Mouse (Mus musculus) liver, embryonic 15.5 days (tissue): Measurements from ENCODE around the gene Atp1a4. TPM values are rescaled to one million over a fixed set of nuclear protein-coding genes. Genes with fewer than 3 reads are reported as not detected.

Experiments
- ATAC-seq: fragments of 200-750 bp; cut with Nextera tagmentation; 2 replicates; pipeline ENCODE4 v1.8.0; 2017; ENCODE audit warnings: moderate number of reproducible peaks, mild to moderate bottlenecking, moderate library complexity; ENCODE audit not compliant: insufficient read depth
- H3K27ac ChIP-seq: fragments of 300-500 bp; sonication (generic); replicated peaks from 2 replicates; pipeline ENCODE4 v1.5.1; 2015; ENCODE audit warnings: mild to moderate bottlenecking, inconsistent platforms
- H3K27me3 ChIP-seq: fragments of 300-500 bp; sonication (generic); 2 replicates; pipeline ENCODE4 v1.6.1; 2015; ENCODE audit warnings: mild to moderate bottlenecking, inconsistent platforms
- H3K36me3 ChIP-seq: fragments of 300-500 bp; sonication (generic); replicated peaks from 2 replicates; pipeline ENCODE4 v1.6.1; 2015; ENCODE audit warnings: moderate library complexity, mild to moderate bottlenecking, inconsistent platforms
- H3K4me1 ChIP-seq: fragments of 300-500 bp; sonication (generic); replicated peaks from 2 replicates; pipeline ENCODE4 v1.6.1; 2015; ENCODE audit warnings: inconsistent platforms
- H3K4me2 ChIP-seq: fragments of 300-500 bp; sonication (generic); 2 replicates; pipeline ENCODE4 v1.6.1; 2015; ENCODE audit warnings: moderate library complexity, mild to moderate bottlenecking, inconsistent platforms
- H3K4me3 ChIP-seq: fragments of 300-500 bp; sonication (generic); replicated peaks from 2 replicates; pipeline ENCODE4 v1.5.1; 2015; ENCODE audit warnings: mild to moderate bottlenecking, inconsistent platforms
- H3K9ac ChIP-seq: fragments of 300-500 bp; sonication (generic); 2 replicates; pipeline ENCODE4 v1.6.1; 2015; ENCODE audit warnings: moderate library complexity, mild to moderate bottlenecking, inconsistent platforms
- H3K9me3 ChIP-seq: fragments of 300-500 bp; sonication (generic); replicated peaks from 2 replicates; pipeline ENCODE4 v1.6.1; 2016; ENCODE audit warnings: inconsistent platforms
- WGBS: fragments of 180-500 bp; shearing (Covaris S2); methylation state at CpG from one replicate; pipeline ENCODE4 v1.1.7; 2015; ENCODE audit warnings: mixed read lengths; ENCODE audit not compliant: insufficient replicate concordance; 5-methylcytosine and 5-hydroxymethylcytosine counted together
- polyA plus RNA-seq: library from polyadenylated mRNA; unstranded; fragments of >200 nt; fragmentation: Nextera tagmentation; extraction: Ambion mirVana; gene quantifications from 2 replicates; pipeline ENCODE4 v1.2.1, GENCODE M21; 2015

The Atp1a4 gene
- polyA plus RNA-seq, 1 experiment from 2014 or later, result 0.02 TPM

- H3K27me3 ChIP-seq, result peaks cover 60% of the 10 kb centered on the region
Observed at GRCm38 (mm10) chr1:172297611-172298537, 39.7 kb upstream of the Atp1a4 start, which contains the start of gene Atp1a2. Gene Atp1a2, minus strand, starts transcription at chr1:172298064.

GRCm38 (mm10) chr1:172296816-172297510 is 38.7 kb upstream of the Atp1a4 start:
- 60% methylated on average over 6 of the region's 6 CpGs for WGBS
- H3K9me3 ChIP-seq, result no peaks in the 10 kb centered on the region
- H3K4me2 ChIP-seq, result no peak overlapping the region
- ATAC-seq, result no peak
- H3K4me1 ChIP-seq, result no peaks in the 10 kb centered on the region
- H3K27me3 ChIP-seq, result peaks cover 56% of the 10 kb centered on the region
- H3K9ac ChIP-seq, result no peak overlapping the region
- H3K4me3 ChIP-seq, result no peak overlapping the region
- no peak overlapping the region for H3K27ac ChIP-seq
- no peaks in the 10 kb centered on the region for H3K36me3 ChIP-seq

More at GRCm38 (mm10) chr1:172297611-172298537, 39.7 kb upstream of the Atp1a4 start, which contains the start of gene Atp1a2:
- Histone ChIP-seq H3K36me3 (no peaks in the 10 kb centered on the region), H3K27ac (no peak within 1 kb of the TSS), H3K9ac (no peak within 1 kb of the TSS), H3K4me2 (no peak within 1 kb of the TSS; the same call in 1 of the 2 replicates), H3K4me3 (no peak within 1 kb of the TSS), H3K9me3 (no peaks in the 10 kb centered on the region), H3K4me1 (peaks cover 8% of the 10 kb centered on the region)
- 12% methylated on average over 16 of the region's 16 CpGs for WGBS
- no peak for ATAC-seq

DNA sequence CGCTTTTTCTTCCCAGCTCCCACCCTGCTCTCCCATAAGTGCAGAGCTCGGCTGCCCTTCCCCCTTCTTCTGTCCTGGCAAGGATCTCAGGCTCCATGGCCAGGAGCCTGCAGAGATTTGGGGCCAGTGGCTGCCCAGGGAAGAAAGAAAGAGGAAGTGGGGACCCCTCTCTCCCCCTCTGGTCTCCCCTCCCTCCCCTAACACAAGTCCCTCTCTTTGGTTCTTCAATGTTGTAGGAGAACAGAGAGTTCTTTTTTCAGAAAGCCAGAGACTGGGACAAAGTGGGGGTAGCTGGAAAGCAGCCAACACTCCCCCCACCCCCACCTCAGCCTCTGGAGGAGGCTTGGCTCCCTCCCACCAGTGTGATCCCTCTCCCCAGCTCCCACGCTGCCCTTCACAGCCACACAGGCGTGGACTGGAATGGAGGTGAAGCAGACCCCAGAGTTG is 37.6 kb upstream of the Atp1a4 start:
- Histone ChIP-seq H3K4me2 (no peak overlapping the region), H3K4me3 (no peak overlapping the region), H3K9me3 (no peaks in the 10 kb centered on the region), H3K27ac (no peak overlapping the region), H3K4me1 (no peaks in the 10 kb centered on the region), H3K27me3 (peaks cover 49% of the 10 kb centered on the region), H3K9ac (no peak overlapping the region), H3K36me3 (no peaks in the 10 kb centered on the region)
- WGBS, result 46% methylated on average over 4 of the region's 4 CpGs
- no peak for ATAC-seq

DNA sequence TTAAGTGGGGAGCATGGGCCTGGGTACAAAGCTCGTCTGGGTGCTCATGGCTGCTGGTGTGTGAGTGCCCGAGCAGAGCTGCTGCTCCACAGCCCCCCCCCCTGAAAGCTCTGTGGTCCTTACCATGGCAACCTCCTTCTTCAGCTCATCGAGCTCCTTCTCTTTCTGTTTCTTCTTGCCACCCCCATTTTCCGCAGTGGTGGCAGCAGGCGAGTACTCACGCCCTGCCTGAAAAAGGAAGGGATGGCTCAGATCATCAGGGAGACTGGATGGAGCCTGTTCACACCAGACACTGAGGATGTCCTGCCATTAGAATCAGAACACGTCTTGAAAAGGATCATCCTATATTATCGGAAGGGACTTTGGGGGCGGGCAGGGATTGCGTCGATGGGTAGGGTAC is 35.2 kb upstream of the Atp1a4 start:
- Histone ChIP-seq H3K27me3 (peaks cover 32% of the 10 kb centered on the region), H3K4me2 (no peak overlapping the region), H3K9ac (no peak overlapping the region), H3K27ac (no peak overlapping the region), H3K4me1 (no peaks in the 10 kb centered on the region), H3K9me3 (no peaks in the 10 kb centered on the region), H3K4me3 (no peak overlapping the region), H3K36me3 (no peaks in the 10 kb centered on the region)
- 74% methylated on average over 11 of the region's 11 CpGs for WGBS
- no peak for ATAC-seq

DNA sequence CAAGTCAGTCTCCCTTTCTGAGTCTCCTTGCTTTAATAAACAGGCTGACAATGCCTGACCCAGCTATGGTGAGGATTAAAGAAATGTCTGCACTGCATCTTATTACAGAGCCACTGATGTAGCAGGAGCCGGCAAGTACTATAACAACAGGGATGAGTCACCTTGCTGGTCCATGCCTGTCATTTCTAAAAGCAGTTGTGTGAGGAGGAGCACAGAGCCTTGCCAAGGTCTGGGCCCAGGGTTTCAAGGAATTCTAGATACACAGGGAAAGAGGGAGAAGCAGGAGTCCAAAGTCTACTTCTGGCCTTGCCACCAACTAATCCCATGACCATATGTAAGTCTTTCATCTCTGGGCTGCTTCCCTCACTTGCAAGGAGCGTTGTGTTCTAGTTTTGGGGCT is 34.7 kb upstream of the Atp1a4 start:
- 69% methylated on average over 2 of the region's 2 CpGs for WGBS
- ATAC-seq, result no peak

DNA sequence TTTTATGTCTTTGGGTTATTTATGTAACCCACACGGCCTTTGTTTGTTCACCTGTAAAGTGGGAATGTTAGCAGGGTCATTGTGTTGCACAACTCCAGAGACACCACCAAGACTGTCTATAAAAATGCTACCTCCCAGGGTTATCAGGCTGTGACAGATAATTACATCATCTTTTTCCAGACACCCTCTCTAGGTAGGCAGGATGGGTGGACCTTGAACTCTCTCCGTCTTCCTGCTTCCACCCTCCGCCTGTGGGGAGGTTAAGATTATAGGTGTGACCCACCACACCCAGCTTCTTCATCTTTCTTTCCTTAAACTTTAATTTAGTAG is 31.4 kb upstream of the Atp1a4 start:
- WGBS, result 30% methylated on average over 3 of the region's 3 CpGs
- ATAC-seq, result no peak
- Histone ChIP-seq H3K4me2 (no peak overlapping the region), H3K4me3 (no peak overlapping the region), H3K4me1 (no peaks in the 10 kb centered on the region), H3K27me3 (peaks cover 6% of the 10 kb centered on the region), H3K36me3 (no peaks in the 10 kb centered on the region), H3K27ac (no peak overlapping the region), H3K9ac (no peak overlapping the region), H3K9me3 (no peaks in the 10 kb centered on the region)

More for the DNA sequence above, 34.7 kb upstream of the Atp1a4 start:
- Histone ChIP-seq H3K27me3 (peaks cover 26% of the 10 kb centered on the region), H3K4me3 (no peak overlapping the region), H3K36me3 (no peaks in the 10 kb centered on the region), H3K27ac (no peak overlapping the region), H3K4me1 (no peaks in the 10 kb centered on the region), H3K4me2 (no peak overlapping the region), H3K9ac (no peak overlapping the region), H3K9me3 (no peaks in the 10 kb centered on the region)

DNA sequence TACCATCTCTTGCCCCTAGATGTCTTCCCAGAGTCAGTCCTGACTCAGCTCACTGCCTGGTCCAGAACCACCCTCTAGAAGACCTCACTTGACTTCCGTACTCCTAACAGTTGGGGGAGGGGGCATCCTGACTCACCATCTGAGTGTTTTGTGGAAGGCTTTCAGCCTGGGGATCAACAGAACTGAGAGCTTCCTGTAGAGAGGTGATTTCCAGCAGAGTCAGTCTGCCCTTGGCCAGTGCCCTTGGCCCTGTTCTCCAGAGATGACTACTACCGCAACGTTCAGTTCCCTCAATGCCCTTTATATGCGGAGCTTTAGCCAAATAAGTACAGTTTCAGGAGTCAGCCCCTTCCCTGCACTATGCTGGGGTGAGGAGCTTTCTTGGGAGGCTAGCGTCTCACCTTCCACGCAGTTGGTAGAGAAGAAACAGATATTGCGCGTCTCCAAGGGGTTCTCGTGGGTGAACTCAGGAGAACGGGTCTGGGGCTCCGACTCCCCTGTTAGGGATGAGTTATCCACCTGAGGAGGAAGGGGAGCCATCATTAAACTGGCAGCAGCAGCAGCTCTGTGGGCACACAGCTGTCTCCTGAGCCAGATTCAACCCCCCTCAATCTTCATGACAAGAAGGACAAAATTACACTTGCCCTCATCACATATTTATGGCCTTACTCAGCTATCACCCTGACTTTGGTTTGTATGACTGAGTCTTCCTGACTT is 30.8 kb upstream of the Atp1a4 start:
- no peaks in the 10 kb centered on the region for H3K4me1 ChIP-seq
- H3K4me3 ChIP-seq, result no peak overlapping the region
- H3K4me2 ChIP-seq, result no peak overlapping the region
- no peak for ATAC-seq
- no peaks in the 10 kb centered on the region for H3K36me3 ChIP-seq
- peaks cover 8% of the 10 kb centered on the region for H3K27me3 ChIP-seq
- no peaks in the 10 kb centered on the region for H3K9me3 ChIP-seq
- WGBS, result 79% methylated on average over 11 of the region's 11 CpGs
- H3K9ac ChIP-seq, result no peak overlapping the region
- no peak overlapping the region for H3K27ac ChIP-seq

DNA sequence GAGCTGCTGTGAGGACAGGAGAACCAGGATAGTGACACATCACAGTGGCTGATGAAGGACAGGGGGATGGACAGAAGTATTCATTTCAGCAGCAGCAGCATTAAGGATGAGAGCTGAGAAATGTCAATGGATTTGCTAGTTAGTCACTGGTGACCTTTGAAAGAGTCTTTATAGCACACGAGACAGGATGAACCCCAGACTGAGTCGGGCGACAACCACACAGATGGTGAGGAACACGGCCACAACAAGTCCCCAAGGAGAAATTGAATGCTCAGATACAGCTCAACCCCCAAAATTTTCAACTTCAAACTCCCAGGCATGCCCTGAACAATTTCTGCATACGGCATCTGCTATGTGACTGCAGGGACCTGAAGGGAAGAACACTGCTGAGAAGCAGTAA is 28.5 kb upstream of the Atp1a4 start:
- 63% methylated on average over 5 of the region's 5 CpGs for WGBS
- ATAC-seq, result no peak
- Histone ChIP-seq H3K4me1 (no peaks in the 10 kb centered on the region), H3K27ac (no peak overlapping the region), H3K4me2 (no peak overlapping the region), H3K36me3 (no peaks in the 10 kb centered on the region), H3K9me3 (no peaks in the 10 kb centered on the region), H3K27me3 (peaks cover 15% of the 10 kb centered on the region), H3K4me3 (no peak overlapping the region), H3K9ac (no peak overlapping the region)

DNA sequence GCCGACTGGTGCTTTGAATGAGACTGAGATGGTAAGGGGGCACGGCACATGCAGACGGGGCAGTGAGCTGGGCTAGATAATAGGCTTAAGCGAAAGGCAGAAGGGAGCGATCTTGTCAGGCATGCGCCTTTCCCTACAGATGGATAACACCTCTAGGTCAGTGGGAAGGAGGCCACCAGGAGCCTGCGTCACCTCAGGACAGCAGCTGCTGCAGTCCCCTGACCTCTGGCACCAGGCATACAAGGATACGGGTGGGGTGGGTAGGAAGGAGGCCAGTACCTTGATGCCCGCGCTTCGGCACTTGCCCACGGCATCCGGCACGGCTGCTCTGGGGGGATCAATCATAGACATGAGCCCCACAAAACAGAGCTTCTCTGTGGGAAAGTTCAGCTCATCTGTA is 26.0 kb upstream of the Atp1a4 start:
- 73% methylated on average over 14 of the region's 14 CpGs for WGBS
- Histone ChIP-seq H3K27me3 (peaks cover 15% of the 10 kb centered on the region), H3K9ac (no peak overlapping the region), H3K4me3 (no peak overlapping the region), H3K9me3 (no peaks in the 10 kb centered on the region), H3K27ac (no peak overlapping the region), H3K4me2 (no peak overlapping the region), H3K4me1 (no peaks in the 10 kb centered on the region), H3K36me3 (no peaks in the 10 kb centered on the region)
- no peak for ATAC-seq

DNA sequence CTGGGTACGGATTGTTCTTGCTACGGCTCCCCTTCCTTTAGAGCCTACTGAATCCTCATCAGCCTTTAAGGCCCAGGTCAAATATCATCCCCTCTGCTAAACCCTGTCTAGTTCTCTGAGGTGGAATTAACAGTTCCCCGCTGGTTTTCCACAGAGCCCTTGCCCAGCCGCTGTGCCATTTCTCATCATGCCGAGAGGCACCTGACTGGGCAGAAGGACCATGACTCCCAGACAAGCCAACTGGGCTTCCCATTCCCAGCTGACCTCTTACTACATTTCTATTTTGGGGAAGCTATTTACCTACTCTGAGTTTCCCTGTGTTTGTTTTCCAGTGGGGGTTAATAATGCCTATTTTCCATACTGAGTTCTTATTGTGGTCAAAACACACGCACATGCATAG is 24.9 kb upstream of the Atp1a4 start:
- no peaks in the 10 kb centered on the region for H3K4me1 ChIP-seq
- H3K27ac ChIP-seq, result no peak overlapping the region
- no peak overlapping the region for H3K4me2 ChIP-seq
- no peaks in the 10 kb centered on the region for H3K9me3 ChIP-seq
- WGBS, result 76% methylated on average over 6 of the region's 6 CpGs
- H3K9ac ChIP-seq, result no peak overlapping the region
- no peak overlapping the region for H3K4me3 ChIP-seq
- peaks cover 15% of the 10 kb centered on the region; the same call in 1 of the 2 replicates for H3K27me3 ChIP-seq
- ATAC-seq, result no peak
- H3K36me3 ChIP-seq, result no peaks in the 10 kb centered on the region
